Mouse (Mus musculus) gastrocnemius, postnatal 25 days (tissue): ENCODE measurements around the gene Aifm2. TPM values are rescaled to one million over a fixed set of nuclear protein-coding genes. Genes with fewer than 3 reads are reported as not detected.
A peak's percentile ranks its signal among the peaks of the same experiment; 100 is the strongest.

Source experiments
- DNase-seq: peaks from one replicate; pipeline ENCODE4 v3.0.0; 2022
- microRNA-seq, 2 experiments: library from miRNA; unstranded; fragments of <30 nt; microRNA quantifications; one replicate each; pipeline ENCODE4 v1.2.0; 2021; ENCODE audit warnings: borderline replicate concordance in 2 of 2
- total RNA-seq, 2 experiments: library from RNA; stranded (reverse); gene quantifications; 1 replicate in 1 of 2; 2 replicates in 1 of 2; pipeline ENCODE4 v1.2.3; 2021

Aifm2 gene
- total RNA-seq, 2 experiments from 2014 or later: 13.5 to 19.4 TPM

- no peak for DNase-seq
These were observed 50.5 kb downstream of the Aifm2 start for GRCm38 (mm10) chr10:61765558-61765957.

DNA sequence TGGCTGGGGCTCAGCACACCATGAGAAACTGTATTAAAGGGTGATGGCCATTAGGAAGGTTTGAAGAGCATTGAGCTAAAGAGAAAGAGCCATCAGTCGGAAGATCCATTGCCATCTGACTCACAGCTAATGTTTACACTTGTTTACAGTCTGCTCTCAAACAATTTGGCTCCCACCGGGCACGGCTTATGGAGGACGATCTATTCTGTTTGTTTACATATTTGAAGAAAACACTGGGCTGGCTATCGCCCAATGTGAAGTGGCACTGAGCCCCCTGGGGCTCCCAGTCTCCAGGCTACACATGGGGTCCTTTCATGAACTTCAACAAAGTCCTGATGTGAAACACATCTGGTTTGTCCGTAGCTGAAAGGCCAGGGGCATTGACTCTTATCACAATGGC lies 51.7 kb downstream of the Aifm2 start:
- DNase-seq: no peak

DNA sequence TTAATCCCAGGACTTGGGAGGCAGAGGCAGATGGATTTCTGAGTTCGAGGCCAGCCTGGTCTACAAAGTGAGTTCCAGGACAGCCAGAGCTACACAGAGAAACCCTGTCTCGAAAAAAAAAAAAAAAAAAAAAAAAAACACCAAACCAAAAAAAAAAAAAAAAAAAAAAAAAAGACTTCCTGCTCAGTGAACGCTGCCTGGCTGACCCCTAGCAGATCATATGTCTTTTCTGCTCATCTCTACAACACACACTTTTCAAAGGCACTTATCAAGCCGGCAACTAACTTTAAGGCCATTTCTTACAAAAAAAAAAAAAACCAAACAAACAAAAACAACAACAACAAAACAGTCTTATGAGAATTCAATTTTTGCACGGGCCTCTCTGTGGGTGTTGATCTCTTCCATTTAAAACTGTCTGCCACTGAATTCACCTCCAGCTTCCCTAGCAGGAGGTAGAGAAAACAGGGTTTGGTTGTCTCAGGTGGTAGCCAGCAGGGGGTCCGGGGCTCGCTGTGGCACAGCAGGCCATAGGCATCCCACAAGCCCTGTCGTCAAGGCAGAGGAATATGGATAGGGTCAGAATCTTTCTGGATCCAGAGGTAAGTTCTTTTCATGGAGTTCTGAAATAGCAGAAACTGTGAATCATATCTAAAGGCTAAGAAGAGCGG lies 66.5 kb downstream of the Aifm2 start:
- DNase-seq: no peak

- DNase-seq: peak; percentile 28
These were observed 67.9 kb downstream of the Aifm2 start for GRCm38 (mm10) chr10:61782799-61783611.

- DNase-seq: peak; percentile 27
These were observed 68.7 kb downstream of the Aifm2 start, which contains the start of gene H2afy2 for GRCm38 (mm10) chr10:61783621-61784251. Gene H2afy2 (minus strand): TSS chr10:61784147.

- no peak for DNase-seq
These were observed 69.4 kb downstream of the Aifm2 start for GRCm38 (mm10) chr10:61784414-61784813.

- no peak for DNase-seq
These were observed 72.7 kb downstream of the Aifm2 start for GRCm38 (mm10) chr10:61787541-61788313.

- no peak for DNase-seq
These were observed 73.4 kb downstream of the Aifm2 start for GRCm38 (mm10) chr10:61788499-61788898.

Small RNAs within 50 kb of the gene (microRNA-seq; reads per million reads assigned to microRNA genes)
- 0 reads per million in 2 experiments for gene Mir5108

Other genes starting within 250 kb of the Aifm2 start
- 100 to 1,000 TPM; 114 to 132 TPM for gene Lrrc20, start 239.5 kb upstream of the Aifm2 start, total RNA-seq
- gene Npffr1, start 119.8 kb upstream of the Aifm2 start, total RNA-seq: not detected
- gene Ppa1, start 66.7 kb upstream of the Aifm2 start, total RNA-seq: 10 to 100 TPM; 46.7 to 51.8 TPM
- 100 to 1,000 TPM in 1 of 2 experiments, 10 to 100 TPM in 1; 99.2 to 113 TPM for gene Sar1a, start 35.0 kb upstream of the Aifm2 start, total RNA-seq
- gene Tysnd1, start 19.7 kb upstream of the Aifm2 start, total RNA-seq: 10 to 100 TPM; 10.6 to 12.9 TPM
- gene H2afy2, start 68.9 kb downstream of the Aifm2 start, total RNA-seq: under 1 TPM; 0.72 to 0.92 TPM